Mouse (Mus musculus) embryo, embryonic 10 days (tissue): ENCODE data around the gene Sqstm1.

Experiments
- DNase-seq: peaks from one replicate; pipeline ENCODE4 v3.0.0-alpha.2; 2015; ENCODE audit warnings: low spot score

Sqstm1 gene

DNA sequence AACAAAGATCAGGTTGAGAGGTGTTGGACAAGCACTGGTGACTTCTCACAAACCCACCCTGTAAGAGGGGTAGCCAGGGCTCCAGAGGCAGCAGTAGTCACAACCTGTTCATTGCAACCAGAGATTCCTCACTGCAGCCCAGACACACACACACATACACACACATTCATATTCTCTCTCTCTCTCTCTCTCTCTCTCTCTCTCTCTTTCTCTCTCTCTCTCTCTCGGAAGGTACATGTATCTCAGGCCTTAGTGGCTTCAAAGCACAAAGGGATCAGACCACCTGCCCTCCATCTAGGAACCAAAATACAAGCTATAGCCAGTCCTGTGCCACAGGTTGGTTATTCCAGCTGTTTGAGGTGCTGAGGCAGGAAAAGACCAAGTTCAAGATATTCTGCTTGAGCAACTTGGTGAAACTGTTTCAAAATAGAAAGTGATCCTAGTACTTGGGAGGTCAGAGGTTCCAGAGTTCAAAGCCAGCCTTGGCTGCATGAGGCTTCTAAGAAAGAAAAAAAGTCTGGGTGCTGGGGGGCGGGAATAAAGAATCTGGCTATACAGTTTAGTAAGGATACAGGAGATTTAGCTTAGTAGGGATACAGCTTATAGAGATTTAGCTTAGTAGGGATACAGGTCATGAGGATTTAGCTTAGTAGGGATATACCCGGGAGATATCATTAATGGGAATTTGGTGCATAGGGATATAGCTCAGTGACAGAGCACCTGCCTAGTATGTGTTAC lies 864 bp upstream of the Sqstm1 start:
- no peak for DNase-seq

- DNase-seq: peak; percentile 90
Observed at GRCm38 (mm10) chr11:50210101-50210504, 524 bp downstream of the Sqstm1 start.

DNA sequence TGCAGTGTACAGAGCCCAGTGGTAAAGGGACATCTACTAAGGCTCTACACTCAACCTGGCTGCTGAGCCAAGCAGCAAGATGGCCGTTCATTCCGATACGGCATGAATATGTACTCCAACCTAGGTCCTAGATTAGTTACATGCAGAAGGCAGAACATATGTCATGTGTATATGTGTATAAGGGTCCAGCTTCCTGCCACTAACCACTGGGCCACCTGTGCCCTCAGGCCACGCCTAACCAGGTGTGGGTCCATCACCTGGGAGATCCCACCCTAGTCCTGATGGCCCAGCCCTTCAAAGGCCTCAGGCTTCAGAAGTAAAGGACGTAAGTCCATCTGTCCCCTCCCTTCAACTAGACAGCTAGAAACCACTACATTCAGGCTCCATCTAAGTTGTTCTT lies 2.6 kb downstream of the Sqstm1 start:
- no peak for DNase-seq

GRCm38 (mm10) chr11:50207344-50207743 lies 3.3 kb downstream of the Sqstm1 start:
- DNase-seq: no peak

- no peak for DNase-seq
Observed at GRCm38 (mm10) chr11:50206037-50206436, 4.6 kb downstream of the Sqstm1 start.

DNA sequence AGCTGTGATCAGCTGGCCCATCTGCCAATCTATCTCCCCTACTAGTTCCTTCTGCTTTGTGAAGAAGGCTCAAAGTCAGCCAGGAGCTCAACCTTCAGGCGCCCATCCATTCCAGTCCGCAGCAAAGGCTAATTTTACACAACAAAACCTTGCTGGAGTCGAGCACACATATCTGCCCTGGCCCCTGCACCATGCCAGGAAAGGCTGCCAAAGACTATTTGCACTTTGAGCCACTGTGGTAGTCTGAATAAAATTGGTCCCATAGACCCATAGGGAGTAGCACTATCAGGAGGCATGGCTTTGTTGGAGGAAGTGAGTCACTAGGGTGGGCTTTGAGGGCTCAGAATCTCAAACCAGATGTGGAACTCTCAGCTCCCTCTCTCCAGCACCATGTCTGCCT lies 5.2 kb downstream of the Sqstm1 start:
- DNase-seq: no peak

DNA sequence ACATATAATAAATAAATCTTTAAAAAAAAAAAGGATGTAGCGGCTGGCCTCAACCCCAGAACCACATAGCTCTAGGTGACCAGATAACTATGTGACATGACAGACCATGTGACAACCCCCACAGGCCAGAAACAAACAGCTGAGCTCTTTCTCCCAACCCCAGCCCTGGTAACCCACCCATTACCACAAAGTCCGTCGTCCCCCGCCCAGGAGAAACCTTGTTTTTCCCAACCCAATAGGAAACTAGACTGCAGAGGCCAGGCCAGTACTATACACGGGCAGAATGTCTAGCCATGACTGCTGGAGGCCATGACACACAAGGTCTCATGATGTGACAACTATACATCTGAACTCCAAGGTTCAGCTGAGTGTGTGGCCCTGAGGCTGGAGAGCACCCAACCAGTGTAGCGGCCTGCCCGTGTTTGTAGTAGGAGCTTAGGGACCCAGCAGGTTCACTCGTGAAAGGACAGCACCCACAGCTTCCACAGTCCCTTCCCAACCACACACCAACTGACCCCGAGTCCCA lies 7.3 kb downstream of the Sqstm1 start:
- no peak for DNase-seq

- DNase-seq: no peak
Observed at GRCm38 (mm10) chr11:50201590-50201989, 9.0 kb downstream of the Sqstm1 start.

- DNase-seq: no peak
Observed at GRCm38 (mm10) chr11:50200613-50201012, 10.0 kb downstream of the Sqstm1 start.

GRCm38 (mm10) chr11:50198916-50199315 lies 11.7 kb downstream of the Sqstm1 start:
- no peak for DNase-seq

- no peak for DNase-seq
Observed at GRCm38 (mm10) chr11:50198219-50198846, 12.3 kb downstream of the Sqstm1 start.

DNA sequence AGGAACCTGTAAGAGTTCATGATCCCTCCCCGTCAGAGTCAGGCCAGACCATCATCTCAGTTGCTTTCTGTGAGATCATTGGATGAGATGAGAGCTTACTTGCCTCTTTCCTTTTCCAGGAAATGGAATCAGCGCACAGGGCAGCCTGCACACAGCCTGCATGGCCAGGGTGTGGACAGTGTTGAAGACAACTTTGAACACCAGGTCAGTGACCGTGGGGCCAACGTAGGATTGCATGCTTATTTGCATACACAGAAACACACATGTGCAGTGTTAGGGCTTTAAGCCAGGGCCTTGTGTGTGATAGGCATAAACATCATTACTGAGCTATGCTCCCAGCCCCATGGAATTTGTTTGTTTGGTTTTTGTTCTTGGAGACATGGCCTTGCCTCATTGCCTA lies 13.1 kb downstream of the Sqstm1 start:
- DNase-seq: no peak

DNA sequence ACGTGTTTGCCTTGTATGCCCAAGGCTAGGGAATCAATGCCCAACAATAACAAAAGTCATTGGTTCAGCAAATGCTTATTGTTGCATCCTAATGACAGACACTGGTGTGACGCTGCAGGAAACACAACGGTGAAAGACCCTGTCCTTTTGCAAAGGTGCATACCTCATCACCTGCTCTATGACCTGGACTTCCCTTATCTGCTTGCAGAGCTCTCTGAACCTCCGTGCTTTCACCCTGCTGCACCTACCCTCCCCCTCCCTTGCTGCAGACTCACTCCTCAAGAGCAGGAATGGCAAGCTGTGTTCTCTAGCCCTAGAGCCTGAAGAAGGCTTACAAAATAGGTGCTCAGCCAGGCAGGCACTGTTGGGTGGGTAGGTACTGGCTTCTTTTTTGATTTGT lies 15.8 kb downstream of the Sqstm1 start:
- no peak for DNase-seq

GRCm38 (mm10) chr11:50194070-50194469 lies 16.6 kb downstream of the Sqstm1 start:
- DNase-seq: no peak

DNA sequence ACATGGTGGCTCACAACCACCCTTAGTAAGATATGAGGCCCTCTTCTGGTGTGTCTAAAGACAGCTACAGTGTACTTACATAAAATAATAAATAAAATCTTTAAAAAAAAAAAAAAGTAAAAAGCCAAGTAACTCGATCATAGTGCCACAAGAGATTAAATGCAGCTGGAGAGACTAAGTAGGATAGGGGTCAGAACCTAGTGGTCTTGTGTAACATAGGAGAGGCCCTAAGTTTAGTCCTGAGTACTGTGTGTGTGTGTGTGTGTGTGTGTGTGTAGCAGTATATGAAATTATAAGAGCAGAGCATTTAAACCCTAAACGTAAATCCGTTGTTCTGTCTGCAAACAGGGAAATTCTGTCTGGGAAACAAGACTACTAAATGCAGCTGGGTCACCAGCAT lies 18.3 kb downstream of the Sqstm1 start:
- no peak for DNase-seq

DNA sequence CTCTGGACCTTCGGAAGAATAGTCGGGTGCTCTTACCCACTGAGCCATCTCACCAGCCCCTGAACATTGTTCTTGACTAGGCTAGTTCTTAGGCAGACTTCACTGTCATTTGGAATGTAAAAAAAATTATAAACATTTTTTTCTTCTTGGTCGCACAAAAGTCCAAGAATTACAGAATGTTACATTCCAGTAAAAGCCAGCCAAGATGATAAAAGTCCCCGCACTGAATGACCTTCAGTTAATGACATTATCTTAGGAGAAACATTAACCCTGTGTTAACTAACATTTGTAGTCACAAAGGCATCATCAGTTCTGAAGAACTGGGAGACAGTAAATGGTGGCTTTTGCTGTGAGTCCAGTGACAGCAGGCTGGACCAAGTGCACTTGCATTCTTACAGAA lies 20.3 kb downstream of the Sqstm1 start:
- no peak for DNase-seq

DNA sequence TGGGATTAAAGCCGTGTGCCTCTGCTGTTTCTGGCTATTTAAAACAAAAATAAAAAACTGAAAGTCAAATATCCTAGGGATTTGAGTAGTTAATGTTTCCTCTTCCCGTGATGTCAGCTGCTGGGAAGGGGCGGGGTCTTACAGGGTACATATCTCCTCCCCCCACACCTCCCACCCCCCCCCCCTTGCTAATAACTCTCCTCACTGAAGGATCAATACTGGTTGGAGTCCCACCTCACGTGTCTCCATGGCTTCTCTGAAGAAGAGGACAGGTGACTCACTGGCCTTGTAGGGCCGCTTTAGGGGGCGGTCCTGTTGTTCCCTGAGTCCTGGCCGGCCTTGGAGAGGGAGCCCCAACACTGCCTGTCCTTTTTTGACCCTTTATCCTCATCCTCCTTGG lies 21.9 kb downstream of the Sqstm1 start:
- DNase-seq: no peak

- no peak for DNase-seq
Observed at GRCm38 (mm10) chr11:50184788-50185187, 25.8 kb downstream of the Sqstm1 start.

- no peak for DNase-seq
Observed at GRCm38 (mm10) chr11:50182702-50183101, 27.9 kb downstream of the Sqstm1 start.

GRCm38 (mm10) chr11:50180478-50181231 lies 30.0 kb downstream of the Sqstm1 start:
- no peak for DNase-seq

GRCm38 (mm10) chr11:50178532-50179488 lies 31.8 kb downstream of the Sqstm1 start:
- DNase-seq: no peak

GRCm38 (mm10) chr11:50177111-50177510 lies 33.5 kb downstream of the Sqstm1 start:
- no peak for DNase-seq
